Mouse (Mus musculus): ENCODE measurements around the gene Dnajc5. TPM values are rescaled to one million over a fixed set of nuclear protein-coding genes. Genes with fewer than 3 reads are reported as not detected.
A peak's percentile ranks its signal among the peaks of the same experiment; 100 is the strongest.

The Dnajc5 gene
- total RNA-seq, 2 experiments from 2014 or later, result 47.8 to 51.8 TPM

DNA sequence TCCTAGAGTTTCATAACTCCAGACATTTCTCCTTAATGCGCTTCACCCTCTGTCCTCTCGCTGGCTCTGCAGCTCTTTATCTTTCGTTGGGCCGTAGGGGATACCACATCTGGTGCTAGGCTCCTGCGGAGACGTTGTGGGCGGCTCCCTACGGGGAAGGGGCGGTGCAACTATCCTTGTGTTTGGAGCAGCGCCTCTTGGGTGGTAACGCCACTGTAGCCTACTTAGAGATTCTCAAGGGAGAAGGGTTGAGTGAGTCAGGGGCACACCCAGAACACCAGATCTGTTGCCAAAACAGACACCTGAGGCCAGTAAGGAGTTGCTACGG, 22.8 kb upstream of the Dnajc5 start:
- intact Hi-C loops (cut with DNase I; ENCODE audit: low total_unique reads), result no loop called here

DNA sequence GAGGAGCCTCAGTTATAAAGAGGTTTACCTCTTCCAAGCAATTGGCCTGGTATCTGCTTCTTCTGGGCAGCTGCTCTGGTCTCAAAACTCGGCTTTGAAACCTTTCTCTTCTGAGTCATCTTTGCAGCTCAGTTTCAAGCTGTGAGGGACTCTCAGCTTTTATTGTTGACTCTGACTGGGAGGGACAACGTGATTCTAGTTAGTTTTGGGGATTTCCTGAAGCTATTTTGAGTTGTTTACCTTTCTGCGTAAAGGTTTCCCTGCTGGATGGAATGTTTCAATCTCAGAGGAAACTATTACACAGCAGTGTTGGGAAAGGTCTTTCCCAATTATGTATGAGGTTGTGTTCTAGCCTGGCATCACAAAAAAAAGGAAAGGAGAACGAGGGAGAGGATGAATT, 21.6 kb upstream of the Dnajc5 start:
- DNase-seq, result no peak
- intact Hi-C loops (cut with DNase I; ENCODE audit: low total_unique reads), result no loop called here

More for the DNA sequence above, 22.8 kb upstream of the Dnajc5 start:
- DNase-seq, result peak; percentile 68

DNA sequence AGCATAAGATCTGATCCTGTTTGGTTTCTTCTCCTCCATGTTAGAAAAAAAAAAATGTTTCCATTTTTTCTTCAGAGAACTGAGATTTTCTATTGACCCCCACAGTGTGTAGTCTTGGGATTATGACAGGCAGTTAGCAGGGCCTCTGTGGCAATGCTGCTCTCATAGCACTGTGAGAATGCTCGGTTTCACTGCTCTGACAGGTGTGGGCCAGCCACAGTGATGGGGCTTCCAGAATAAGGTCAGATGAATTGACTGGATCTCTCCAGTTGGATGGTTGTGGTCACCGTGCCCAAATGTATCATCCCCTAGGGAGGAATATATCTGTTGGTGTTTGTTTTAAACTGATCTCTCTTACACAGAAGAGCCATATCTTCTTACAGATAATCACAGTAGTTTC, 11.1 kb upstream of the Dnajc5 start:
- DNase-seq, result no peak
- intact Hi-C loops (cut with DNase I; ENCODE audit: low total_unique reads), result no loop called here

DNA sequence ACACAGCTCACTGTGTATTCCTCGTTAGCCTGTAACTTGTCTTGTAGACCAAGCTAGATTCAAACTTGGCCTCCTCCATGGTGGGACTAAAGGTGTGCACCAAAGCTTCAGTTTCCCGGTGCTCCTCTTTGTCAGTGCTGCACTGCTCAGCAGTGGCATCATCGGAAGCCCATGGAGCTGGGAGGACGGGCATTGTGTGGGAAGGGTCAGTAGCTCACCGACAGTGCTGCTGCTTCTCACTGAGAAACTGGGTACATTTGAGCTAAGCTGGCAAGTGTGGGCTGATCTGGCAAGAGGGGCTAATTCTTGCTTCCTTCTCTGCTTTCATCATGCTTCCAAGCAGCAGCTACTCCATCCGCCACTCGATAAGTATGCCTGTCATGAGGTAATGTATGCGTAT, 9.1 kb upstream of the Dnajc5 start:
- intact Hi-C loops (cut with DNase I; ENCODE audit: low total_unique reads), result loop anchor here (5.0 kb wide), 1 partner anchor 61 kb away; no protein-coding TSS in a partner anchor
- no peak for DNase-seq

DNA sequence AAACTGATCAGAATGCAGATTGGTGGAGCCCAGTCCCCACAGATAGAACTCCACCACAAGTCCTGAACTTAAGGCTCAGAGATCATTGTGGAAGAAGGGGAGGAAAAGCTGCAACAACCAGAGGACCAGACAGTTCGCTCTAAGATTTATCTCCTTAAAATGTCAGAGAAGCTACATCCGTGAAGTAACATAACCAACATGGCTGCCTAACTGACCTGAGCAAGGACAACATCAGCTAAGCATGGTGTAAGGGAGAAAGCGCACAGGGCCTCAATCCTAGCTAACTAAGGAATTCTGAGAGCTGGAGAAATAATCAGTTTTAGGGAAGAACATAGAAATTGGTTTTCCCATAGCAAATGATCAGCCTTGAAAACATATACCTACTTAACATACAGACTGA, 1.1 kb upstream of the Dnajc5 start:
- no peak for DNase-seq
- intact Hi-C loops (cut with DNase I; ENCODE audit: low total_unique reads), result no loop called here

DNA sequence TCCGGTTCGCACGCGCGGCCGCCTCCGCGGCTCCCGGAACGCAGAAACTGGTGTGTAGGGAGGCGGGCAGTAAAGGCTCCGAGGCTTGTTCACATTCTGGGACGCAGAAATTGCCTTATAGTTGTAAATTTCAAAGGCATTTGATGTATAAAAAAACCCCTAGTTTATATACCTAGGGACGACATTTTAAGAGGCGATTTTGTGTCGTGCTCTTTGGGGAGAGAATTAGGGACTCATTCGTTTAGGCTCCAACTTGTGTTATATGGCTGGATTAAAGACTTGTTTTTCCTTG, 597 bp downstream of the Dnajc5 start:
- no peak for DNase-seq
- intact Hi-C loops (cut with DNase I; ENCODE audit: low total_unique reads), result no loop called here

DNA sequence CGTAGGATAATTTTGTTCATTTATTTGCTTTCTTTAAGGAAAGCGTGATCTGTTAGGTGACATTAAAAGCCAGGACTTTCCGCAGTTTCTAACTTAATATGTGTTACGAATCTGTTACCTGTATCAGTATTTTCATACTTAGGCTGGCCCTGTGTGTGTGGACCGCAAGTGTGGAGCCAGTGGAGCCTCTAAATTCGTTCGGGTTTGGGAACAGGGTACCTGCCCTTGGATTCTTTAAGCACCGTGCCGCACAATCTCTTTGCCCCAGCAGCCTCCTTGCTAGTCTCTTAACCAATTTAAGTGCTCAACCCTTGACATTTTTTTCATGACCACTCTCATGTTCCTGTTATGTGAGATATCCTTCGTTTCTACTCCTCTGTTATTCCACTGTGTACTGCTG, 1.2 kb downstream of the Dnajc5 start:
- no peak for DNase-seq
- intact Hi-C loops (cut with DNase I; ENCODE audit: low total_unique reads), result no loop called here

DNA sequence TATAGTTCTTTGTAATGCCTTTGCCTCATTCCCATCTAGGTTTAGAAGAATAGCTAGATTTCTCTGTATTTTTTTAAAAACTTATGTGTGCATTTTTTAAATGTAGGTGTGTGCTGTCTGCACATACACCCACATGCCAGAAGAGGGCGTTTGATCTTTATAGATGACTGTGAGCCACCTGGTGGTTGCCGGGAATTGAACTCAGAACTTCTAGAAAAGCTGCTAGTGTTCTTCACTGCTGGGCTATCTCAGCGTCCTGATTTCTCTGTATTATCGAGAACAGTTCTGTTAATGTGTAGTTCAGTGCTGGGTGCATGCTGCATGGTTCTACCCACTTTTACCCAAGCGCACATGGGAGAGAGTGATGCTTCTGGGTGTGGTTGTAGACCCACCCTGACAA, 2.5 kb downstream of the Dnajc5 start:
- intact Hi-C loops (cut with DNase I; ENCODE audit: low total_unique reads), result no loop called here
- DNase-seq, result peak; percentile 19

DNA sequence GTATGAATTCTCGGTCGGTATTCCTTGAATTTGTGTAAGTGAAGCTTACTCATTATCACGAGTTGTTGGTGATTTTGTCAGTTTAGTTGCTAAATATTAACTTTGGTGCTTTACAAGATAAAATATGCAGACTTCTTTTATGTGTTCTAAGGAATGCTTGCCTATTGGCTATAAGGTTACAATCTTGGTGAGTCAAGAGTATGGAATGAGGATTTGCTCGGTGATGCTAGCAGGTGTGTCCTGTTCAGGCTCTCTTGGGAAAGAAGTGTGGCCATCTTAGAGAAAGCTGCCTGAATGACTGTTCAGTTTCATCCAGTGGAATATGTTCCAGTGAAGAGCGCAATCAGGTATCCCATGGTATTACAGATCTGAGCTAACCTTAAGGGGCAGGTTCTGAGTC, 5.2 kb downstream of the Dnajc5 start:
- no peak for DNase-seq
- intact Hi-C loops (cut with DNase I; ENCODE audit: low total_unique reads), result no loop called here

DNA sequence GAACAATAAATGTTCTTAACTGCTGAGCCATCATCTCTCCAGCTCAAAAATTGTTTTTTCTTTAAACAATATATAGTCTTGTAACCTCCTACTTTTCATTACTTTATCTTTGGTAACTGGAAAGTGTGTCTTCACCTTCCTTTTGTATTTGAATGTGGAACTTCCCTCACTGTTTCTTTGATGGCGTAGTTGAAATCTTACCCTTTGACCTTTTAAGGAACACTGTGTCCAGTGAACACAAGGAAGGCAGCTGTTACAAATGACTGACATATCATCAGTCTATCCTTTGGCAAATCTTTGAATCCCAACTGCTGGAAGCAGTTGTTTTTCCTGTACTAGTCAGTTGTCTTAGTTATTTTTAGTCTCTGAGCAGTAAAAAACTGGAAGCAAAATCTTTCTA, 8.8 kb downstream of the Dnajc5 start:
- DNase-seq, result no peak
- intact Hi-C loops (cut with DNase I; ENCODE audit: low total_unique reads), result no loop called here

DNA sequence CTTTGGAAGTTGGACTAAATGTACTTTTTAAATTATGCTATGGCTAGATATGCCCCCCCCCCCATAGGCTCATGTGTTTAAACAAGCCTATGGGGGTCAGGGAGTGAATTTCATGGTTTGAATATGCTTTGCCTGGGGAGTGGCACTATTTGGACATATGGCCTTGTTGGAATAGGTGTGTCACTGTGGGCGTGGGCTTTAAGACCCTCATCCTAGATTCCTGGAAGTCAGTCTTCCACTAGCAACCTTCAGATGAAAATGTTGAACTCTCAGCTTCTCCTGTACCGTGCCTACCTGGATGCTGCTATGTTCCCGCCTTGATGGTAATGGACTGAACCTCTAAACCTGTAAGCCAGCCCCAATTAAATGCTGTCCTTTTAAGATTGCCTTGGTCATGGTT, 12.3 kb downstream of the Dnajc5 start:
- intact Hi-C loops (cut with DNase I; ENCODE audit: low total_unique reads), result no loop called here
- DNase-seq, result no peak

DNA sequence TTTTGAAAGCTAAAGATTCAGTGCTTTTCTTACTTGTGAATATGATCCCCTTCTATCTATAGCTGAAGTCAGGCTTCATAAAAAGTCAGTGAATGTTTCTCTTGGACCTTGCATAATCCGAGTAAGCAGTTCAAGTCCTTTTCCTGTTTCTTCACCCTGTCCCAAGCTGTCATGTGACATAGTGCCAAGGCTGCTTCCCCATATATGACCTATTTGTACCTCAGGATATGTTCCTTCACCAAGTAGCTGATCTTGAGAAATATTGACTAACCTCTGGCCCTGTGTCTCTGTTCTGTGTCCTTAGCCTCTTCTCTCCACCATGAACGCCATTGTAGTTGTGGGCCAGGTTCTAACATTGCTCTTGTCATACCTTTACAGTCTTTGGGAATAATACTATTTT, 16.1 kb downstream of the Dnajc5 start:
- intact Hi-C loops (cut with DNase I; ENCODE audit: low total_unique reads), result no loop called here
- DNase-seq, result no peak

DNA sequence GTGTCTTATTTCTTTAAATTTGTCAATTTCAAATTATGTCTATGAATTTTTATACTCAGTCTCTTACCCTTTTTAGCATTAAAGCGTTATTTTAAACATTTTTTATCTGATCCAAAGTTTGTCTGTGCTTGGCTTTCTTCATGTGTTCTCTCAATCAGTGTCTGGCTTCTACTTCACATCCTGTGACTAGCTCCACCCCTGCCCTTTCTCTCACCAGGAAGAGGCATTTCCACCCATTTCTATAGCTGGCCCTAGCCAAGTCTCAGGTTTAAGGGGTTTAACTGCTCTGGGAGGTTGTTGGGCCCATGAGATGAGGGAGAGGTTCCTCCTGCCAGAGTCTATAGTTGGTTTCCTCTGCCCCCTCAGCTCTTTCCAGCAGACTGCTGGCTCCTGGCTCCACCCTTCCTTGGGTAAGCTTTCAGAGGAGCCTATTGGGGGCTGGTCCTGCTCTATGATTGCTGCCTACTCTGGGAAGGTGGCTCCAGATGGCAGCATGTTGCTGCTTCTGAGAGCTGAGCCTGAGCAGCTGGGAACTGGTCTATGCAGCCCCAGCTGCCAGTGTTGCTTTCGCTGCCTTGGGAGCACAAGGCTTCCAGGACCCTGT, 17.3 kb downstream of the Dnajc5 start:
- intact Hi-C loops (cut with DNase I; ENCODE audit: low total_unique reads), result no loop called here
- DNase-seq, result peak; percentile 40

DNA sequence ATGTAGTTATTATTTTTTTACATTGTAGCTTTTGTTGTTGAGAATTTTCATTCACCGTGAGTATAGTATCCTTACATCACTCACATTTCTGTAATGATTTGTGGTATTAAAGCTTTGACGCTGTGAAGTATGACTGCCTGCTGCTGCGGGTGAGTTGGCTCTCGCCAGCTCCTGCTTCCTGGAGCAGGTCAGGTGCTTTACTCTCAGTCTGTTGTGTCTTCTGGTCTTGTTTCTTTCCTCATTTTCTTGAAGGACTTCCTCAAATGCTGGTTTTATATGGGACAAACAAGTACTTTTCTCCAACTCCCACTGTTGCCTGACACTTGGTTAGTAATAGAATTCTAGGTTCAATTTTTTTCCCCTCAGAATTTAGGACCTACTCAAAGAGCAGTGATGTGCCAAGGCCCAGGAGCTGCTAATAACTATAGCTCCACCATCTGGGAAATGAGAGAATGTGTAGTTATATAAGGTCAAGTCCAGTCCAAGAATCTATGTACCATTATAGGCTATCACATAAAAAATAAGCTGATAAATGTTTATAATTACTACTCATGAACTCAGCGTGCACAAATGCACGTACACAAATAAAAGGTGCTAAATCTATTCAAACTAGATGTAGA, 21.6 kb downstream of the Dnajc5 start:
- intact Hi-C loops (cut with DNase I; ENCODE audit: low total_unique reads), result no loop called here
- no peak for DNase-seq

DNA sequence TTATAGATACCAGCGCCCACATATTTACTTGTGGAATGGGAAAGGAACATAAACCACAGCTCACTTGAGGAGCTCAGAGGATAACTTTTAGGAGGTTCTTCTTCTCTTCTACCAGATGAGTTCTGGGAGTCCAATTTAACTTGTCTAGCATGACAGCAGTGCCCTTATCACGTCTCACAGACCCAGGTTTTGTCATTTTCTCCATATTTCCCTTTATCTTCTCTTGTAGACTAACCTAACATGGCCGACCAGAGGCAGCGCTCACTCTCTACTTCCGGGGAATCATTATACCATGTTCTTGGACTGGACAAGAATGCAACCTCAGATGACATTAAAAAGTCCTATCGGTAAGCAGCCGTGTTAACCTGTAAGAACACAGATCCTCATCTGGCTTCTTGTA, 25.9 kb downstream of the Dnajc5 start:
- no peak for DNase-seq
- intact Hi-C loops (cut with DNase I; ENCODE audit: low total_unique reads), result no loop called here

DNA sequence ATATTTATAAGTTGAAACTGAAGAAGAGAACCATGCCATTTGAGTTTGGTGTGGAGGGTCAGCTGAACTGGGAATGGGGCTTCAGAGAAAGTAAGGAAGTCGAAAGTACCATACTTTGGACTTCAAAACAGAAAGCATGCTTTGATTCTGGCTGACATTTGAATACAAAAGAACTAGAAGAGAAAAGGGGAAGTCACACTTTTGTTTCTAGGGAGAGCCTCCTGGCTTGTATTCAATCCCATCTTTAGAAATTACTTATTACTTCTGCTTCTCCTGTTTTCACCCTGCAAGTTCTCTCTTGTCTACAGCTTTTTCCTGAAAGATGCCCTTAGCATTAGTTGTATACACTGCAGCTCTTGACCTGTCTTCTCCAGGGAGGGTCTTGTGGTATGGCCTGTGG, 27.9 kb downstream of the Dnajc5 start:
- intact Hi-C loops (cut with DNase I; ENCODE audit: low total_unique reads), result no loop called here
- no peak for DNase-seq

DNA sequence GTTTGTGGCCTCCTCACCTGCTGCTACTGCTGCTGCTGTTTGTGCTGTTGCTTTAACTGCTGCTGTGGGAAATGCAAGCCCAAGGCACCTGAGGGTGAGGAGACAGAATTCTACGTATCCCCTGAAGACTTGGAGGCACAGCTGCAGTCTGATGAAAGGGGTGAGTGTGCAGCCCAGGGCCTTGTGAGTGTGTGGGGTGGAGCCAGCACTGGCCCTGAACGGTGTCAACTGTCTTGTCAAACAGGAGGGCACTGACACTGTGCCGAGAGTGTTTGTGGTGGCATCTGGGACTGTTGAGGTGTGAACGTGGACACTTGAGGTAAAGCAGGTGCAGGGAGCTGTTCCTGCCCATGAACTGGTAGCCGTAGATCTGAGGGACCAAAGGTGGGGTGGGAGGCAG, 28.4 kb downstream of the Dnajc5 start:
- intact Hi-C loops (cut with DNase I; ENCODE audit: low total_unique reads), result no loop called here
- no peak for DNase-seq

DNA sequence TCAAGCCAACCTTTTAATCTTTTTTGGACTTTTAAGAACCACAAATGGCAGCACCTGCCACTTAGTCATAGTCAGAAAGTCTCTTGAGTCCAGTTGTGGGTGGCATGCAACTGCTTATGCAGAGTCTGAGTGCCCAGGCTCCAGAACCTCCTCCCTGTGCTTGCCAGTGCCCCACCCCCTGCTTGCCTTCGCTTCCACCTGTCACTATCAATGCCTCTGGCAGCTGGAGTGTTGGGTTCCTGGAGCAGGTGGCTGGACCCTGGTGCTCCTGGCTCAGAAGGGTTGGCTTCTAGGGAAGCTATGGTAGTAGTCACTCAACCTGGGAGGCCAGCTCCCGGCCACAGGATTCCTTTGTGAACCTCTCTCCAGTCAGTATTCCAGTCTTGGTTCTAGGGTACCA, 29.9 kb downstream of the Dnajc5 start:
- intact Hi-C loops (cut with DNase I; ENCODE audit: low total_unique reads), result no loop called here
- DNase-seq, result peak; percentile 41

DNA sequence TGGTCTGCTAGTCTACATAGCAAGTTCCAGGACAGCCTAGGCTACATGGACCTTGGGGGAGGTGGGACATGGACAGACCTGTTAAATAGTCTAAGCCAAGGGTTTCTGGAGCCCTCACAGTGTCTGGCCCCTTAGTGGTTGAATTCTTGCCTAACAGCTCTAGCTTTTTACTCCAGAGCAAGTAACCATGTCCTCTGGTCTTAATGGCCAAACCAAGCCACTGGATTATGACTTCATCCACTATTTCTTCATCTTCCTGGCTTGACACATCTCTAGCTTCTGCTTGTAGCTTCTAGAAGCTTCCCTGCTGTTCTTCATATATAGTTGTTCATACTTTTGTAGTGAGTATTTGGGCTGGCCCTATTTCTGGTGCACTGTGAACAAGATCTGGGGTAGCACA, 33.5 kb downstream of the Dnajc5 start:
- intact Hi-C loops (cut with DNase I; ENCODE audit: low total_unique reads), result no loop called here
- DNase-seq, result no peak

DNA sequence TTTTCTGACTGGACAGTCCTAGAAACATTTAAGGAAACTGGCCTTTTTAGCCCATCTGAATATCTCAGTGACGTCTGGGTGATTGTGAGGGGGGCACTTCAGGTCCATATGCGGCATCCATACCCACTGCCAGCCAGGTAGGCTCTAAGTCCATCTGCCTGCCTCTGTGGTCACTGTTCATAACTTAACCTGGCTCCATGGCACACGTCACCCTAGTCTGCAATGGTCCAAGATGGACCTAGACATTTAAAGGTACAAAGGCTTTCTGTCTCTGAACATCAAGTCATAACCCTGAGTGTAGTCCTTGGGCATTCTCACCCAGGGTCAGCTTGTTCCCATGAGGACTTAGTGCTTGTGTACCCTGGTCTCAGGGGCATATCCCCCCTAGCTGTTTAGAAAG, 47.1 kb downstream of the Dnajc5 start:
- DNase-seq, result no peak
- intact Hi-C loops (cut with DNase I; ENCODE audit: low total_unique reads), result loop anchor here (5.0 kb wide), 1 partner anchor 175 kb away; no protein-coding TSS in a partner anchor

DNA sequence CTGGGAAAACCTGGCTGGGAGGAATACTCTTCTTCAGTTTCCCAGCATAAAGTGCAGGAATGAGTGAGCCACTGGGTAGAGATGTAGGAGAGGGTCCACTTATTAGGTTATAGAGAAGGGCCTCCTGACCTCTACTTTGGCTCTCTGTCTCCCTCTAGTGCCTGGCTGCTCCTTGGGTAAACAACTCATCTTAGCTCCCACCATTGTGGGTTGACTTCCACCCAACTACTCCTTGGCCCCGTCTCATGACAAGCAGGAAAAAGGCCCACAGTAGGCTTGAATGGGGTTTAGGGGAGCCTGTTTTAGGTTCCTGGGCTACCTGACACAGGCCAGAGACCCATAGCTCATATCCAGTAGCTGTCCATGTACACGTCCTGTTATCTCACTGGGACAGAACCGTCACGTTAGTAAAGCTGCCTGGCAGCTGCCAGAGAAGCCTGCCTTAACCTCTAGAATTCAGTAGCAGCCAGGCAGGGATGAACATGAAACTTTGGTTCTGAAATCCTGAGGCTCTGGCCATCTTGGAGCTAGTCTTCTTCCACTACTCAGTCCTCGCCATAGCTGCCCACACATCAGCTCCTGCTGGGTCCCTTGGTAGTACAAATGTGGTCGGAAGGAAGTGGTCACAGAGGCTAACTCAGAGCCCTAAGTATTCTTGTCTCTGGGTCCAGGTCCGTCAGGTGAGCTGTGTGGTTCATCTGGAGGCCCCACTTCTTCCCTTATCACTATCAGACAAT, 48.2 kb downstream of the Dnajc5 start:
- intact Hi-C loops (cut with DNase I; ENCODE audit: low total_unique reads), result loop anchor here (5.0 kb wide), 1 partner anchor 176 kb away; no protein-coding TSS in a partner anchor
- peak; percentile 46 for DNase-seq
